Mouse (Mus musculus): ENCODE measurements around the gene AC170998.1.

DNA sequence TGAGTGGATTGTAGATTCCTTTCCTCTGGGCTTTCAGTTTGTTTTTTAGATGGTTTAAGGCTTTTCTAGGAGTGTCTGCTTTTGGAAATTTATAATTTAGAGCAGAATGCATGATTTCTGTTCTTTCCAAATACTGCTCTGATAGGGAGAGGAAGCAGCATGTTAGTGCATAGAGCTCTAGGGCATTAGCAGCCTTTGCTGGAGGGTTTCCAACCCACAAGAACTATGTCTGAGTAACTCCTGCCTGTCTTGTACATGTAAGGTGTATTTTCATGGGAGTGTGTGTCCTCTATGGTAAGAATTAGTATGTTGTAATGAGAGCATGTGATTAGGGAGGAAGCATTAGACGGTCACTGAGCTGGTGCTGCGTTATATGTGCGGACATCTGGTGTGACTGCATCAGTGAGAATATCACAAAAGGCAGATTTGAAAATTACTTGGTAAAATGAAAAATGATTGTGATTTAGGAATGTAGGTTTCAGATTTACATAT lies 18.7 kb upstream of the AC170998.1 start:
- no peak for TF ChIP-seq POLR2A (IDR thresholded peaks at IDR 0.05; ENCODE audit: extremely low read depth, insufficient read depth, low read length)
- TF ChIP-seq CTCF (IDR thresholded peaks at IDR 0.05; ENCODE audit: extremely low read depth, insufficient read depth, low read length) = no peak

Measured in cortical plate, adult 2 months (tissue).